Comparison of ENCODE assay signal across 8 mouse cellular contexts in genomic region chr17:28244714-28245113, GRCm38 (mm10). TPM values are rescaled to one million over a fixed set of nuclear protein-coding genes. Genes with fewer than 3 reads are reported as not detected.
A peak's percentile ranks its signal among the peaks of the same experiment; 100 is the strongest.
DNase-seq lines count a peak whose midpoint lies in the region; ATAC-seq lines count a peak whose summit lies in the region.

No protein-coding gene starts in this region.

- no peaks in the 10 kb centered on the region for H3K9me3 ChIP-seq in embryonic facial prominence, embryonic 13.5 days
- no peaks in the 10 kb centered on the region for H3K9me3 ChIP-seq in hindbrain, embryonic 13.5 days
- no peaks in the 10 kb centered on the region for H3K9me3 ChIP-seq in midbrain, embryonic 15.5 days

- no peaks in the 10 kb centered on the region for H3K27me3 ChIP-seq in embryonic facial prominence, embryonic 13.5 days
- no peaks in the 10 kb centered on the region for H3K27me3 ChIP-seq in hindbrain, embryonic 13.5 days
- no peaks in the 10 kb centered on the region for H3K27me3 ChIP-seq in midbrain, embryonic 15.5 days (replicated peaks)

- WGBS in embryonic facial prominence, embryonic 13.5 days = 17% methylated on average over 6 of the region's 6 CpGs
- 33% methylated on average over 6 of the region's 6 CpGs for WGBS in hindbrain, embryonic 13.5 days
- WGBS in midbrain, embryonic 15.5 days = 28% methylated on average over 5 of the region's 6 CpGs

- peak; percentile 53 to 85 for DNase-seq in left cerebral cortex, postnatal 14 days (ENCODE audit: low spot score in 2 of 2)
- no peak for DNase-seq in left cerebral cortex, adult 11 months (ENCODE audit: low spot score)
- no peak for DNase-seq in urinary bladder, postnatal 10 days (ENCODE audit: low spot score)
- no peak for DNase-seq in kidney, postnatal 25 days
- no peak for DNase-seq in lung, adult 18-20 months

- no peak overlapping the region for H3K4me3 ChIP-seq in embryonic facial prominence, embryonic 13.5 days
- no peak overlapping the region for H3K4me3 ChIP-seq in hindbrain, embryonic 13.5 days
- H3K4me3 ChIP-seq in midbrain, embryonic 15.5 days = no peak overlapping the region

- peak overlapping the region; percentile 76 for H3K27ac ChIP-seq in embryonic facial prominence, embryonic 13.5 days
- peak overlapping the region; percentile 77 for H3K27ac ChIP-seq in hindbrain, embryonic 13.5 days
- H3K27ac ChIP-seq in midbrain, embryonic 15.5 days = peak overlapping the region; percentile 63

- H3K4me1 ChIP-seq in embryonic facial prominence, embryonic 13.5 days = peaks cover 56% of the 10 kb centered on the region
- H3K4me1 ChIP-seq in hindbrain, embryonic 13.5 days (replicated peaks) = peaks cover 52% of the 10 kb centered on the region
- H3K4me1 ChIP-seq in midbrain, embryonic 15.5 days = peaks cover 11% of the 10 kb centered on the region

- H3K4me2 ChIP-seq in embryonic facial prominence, embryonic 13.5 days = peak overlapping the region; percentile 17
- H3K4me2 ChIP-seq in hindbrain, embryonic 13.5 days = no peak overlapping the region
- H3K4me2 ChIP-seq in midbrain, embryonic 15.5 days = no peak overlapping the region

- H3K36me3 ChIP-seq in embryonic facial prominence, embryonic 13.5 days = peaks cover 37% of the 10 kb centered on the region
- 0 out of 2 replicates have a peak, but pooled peaks cover 7% of the 10 kb centered on the region for H3K36me3 ChIP-seq in hindbrain, embryonic 13.5 days
- no peaks in the 10 kb centered on the region for H3K36me3 ChIP-seq in midbrain, embryonic 15.5 days (replicated peaks)

- intact Hi-C loops in left cerebral cortex, postnatal 14 days (cut with DNase I) = no loop called here

- 0 out of 2 replicates have a peak overlapping the region, but pooled peaks have one; percentile 27 for H3K9ac ChIP-seq in embryonic facial prominence, embryonic 13.5 days
- H3K9ac ChIP-seq in hindbrain, embryonic 13.5 days = peak overlapping the region; percentile 26; the same call in 1 of the 2 replicates
- no peak overlapping the region for H3K9ac ChIP-seq in midbrain, embryonic 15.5 days

- peak; percentile 45; the same call in 1 of the 2 replicates for ATAC-seq in embryonic facial prominence, embryonic 13.5 days (ENCODE audit: insufficient number of reproducible peaks, insufficient read depth, low FRiP score, low TSS enrichment, low read depth)
- ATAC-seq in hindbrain, embryonic 13.5 days (ENCODE audit: low FRiP score) = peak; percentile 83
- ATAC-seq in midbrain, embryonic 15.5 days (replicated peaks) = peak; percentile 63

RNA-seq across cellular contexts. Expression of gene Ppard, which starts 12.2 kb away (rescaled TPM):
- 10 to 100 TPM; 28.3 to 28.7 TPM for total RNA-seq in left cerebral cortex, postnatal 14 days (2021)
- polyA plus RNA-seq in embryonic facial prominence, embryonic 13.5 days (2015; fragmentation: Nextera tagmentation; extraction: Ambion mirVana) = 3.2 and 3.3 TPM in 2 replicates
- polyA plus RNA-seq in hindbrain, embryonic 13.5 days (2015; fragmentation: Nextera tagmentation; extraction: Ambion mirVana) = 1.5 and 2.1 TPM in 2 replicates
- 1.8 TPM in 2 replicates for polyA plus RNA-seq in midbrain, embryonic 15.5 days (2015; fragmentation: Nextera tagmentation; extraction: Ambion mirVana)

RNA-seq across cellular contexts. Expression of gene Def6, which starts 37.1 kb away (rescaled TPM):
- total RNA-seq in left cerebral cortex, postnatal 14 days (2021) = 1 to 10 TPM; 4.7 to 5.3 TPM
- polyA plus RNA-seq in embryonic facial prominence, embryonic 13.5 days (2015; fragmentation: Nextera tagmentation; extraction: Ambion mirVana) = 13.0 and 13.1 TPM in 2 replicates
- 5.8 and 6.6 TPM in 2 replicates for polyA plus RNA-seq in hindbrain, embryonic 13.5 days (2015; fragmentation: Nextera tagmentation; extraction: Ambion mirVana)
- 5.3 and 7.3 TPM in 2 replicates for polyA plus RNA-seq in midbrain, embryonic 15.5 days (2015; fragmentation: Nextera tagmentation; extraction: Ambion mirVana)

Comparison
In these comparisons a context has a peak if more than half of its experiments do, and no peak if none do; other contexts are left out.
1. DNase-seq: peak in left cerebral cortex, postnatal 14 days (2 of 2); none in left cerebral cortex, adult 11 months (single experiment), urinary bladder, postnatal 10 days (single experiment), kidney, postnatal 25 days (0 of 2) and lung, adult 18-20 months (0 of 2).
2. Peak in every context shown above with its lines, with median percentiles within 50 percentile points of each other: ATAC-seq and H3K27ac ChIP-seq.